Mouse (Mus musculus): ENCODE data around the gene Hpse2. TPM values are rescaled to one million over a fixed set of nuclear protein-coding genes. Genes with fewer than 3 reads are reported as not detected.
A peak's percentile ranks its signal among the peaks of the same experiment; 100 is the strongest.

The Hpse2 gene
- total RNA-seq, 1 experiment: 0.27 TPM

DNA sequence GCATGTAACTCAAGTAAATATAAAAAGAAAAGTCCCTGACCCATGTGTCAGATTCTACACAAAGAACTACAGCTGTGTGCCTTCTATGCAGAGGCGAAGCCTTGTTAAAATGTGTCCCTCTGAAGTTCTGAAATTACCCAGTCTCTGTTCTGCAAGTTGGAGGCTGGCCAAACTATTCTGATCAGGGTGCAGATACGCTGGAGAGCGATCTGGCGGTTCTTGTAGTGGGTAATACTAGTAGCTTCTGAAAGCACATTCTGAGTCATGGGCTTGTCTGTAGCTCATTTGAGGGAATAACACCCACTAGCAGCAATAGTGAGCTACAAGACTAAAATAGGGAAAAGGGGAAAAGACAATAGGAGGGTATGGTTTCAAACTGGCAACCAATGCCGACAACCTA lies 474.5 kb downstream of the Hpse2 start:
- no peak overlapping the region for H3K9ac ChIP-seq (ENCODE audit: insufficient read depth, low read depth, low read length, poor library complexity, severe bottlenecking)
- no peak for DNase-seq (ENCODE audit: low read depth, low spot score)
- no peak for TF ChIP-seq CHD2 (IDR thresholded peaks at IDR 0.05; ENCODE audit: low read depth, low read length)
- no peak for TF ChIP-seq ZC3H11A (IDR thresholded peaks at IDR 0.05; ENCODE audit: borderline replicate concordance, low read depth, low read length)
- TF ChIP-seq MAFK (IDR thresholded peaks at IDR 0.05; ENCODE audit: insufficient read depth, low read depth, low read length): no peak
- no peak for TF ChIP-seq ZNF384 (IDR thresholded peaks at IDR 0.05; ENCODE audit: low read depth, low read length)
- TF ChIP-seq HCFC1 (IDR thresholded peaks at IDR 0.05; ENCODE audit: borderline replicate concordance, insufficient read depth, low read length): no peak
- in situ Hi-C loops (cut with MboI; ENCODE audit: low sequenced_read_pairs in 2 of 2, unreplicated experiment in 2 of 2): no loop called here
- H3K36me3 ChIP-seq (ENCODE audit: control insufficient read depth, insufficient read depth, low read length, poor library complexity, severe bottlenecking): no peaks in the 10 kb centered on the region
- no peaks in the 10 kb centered on the region for H3K9me3 ChIP-seq (ENCODE audit: control insufficient read depth, insufficient read depth, low read depth, low read length)
- H3K4me1 ChIP-seq (ENCODE audit: control insufficient read depth in 2 of 2, insufficient read depth in 2 of 2, low read length in 2 of 2, poor library complexity in 1 of 2): no peaks in the 10 kb centered on the region
- H3K4me3 ChIP-seq (ENCODE audit: insufficient read depth in 1 of 2, low read depth in 1 of 2, low read length in 2 of 2, poor library complexity in 1 of 2, severe bottlenecking in 1 of 2): no peak overlapping the region
- no peak overlapping the region for H3K27ac ChIP-seq (ENCODE audit: insufficient read depth, low read depth, low read length, poor library complexity, severe bottlenecking)

DNA sequence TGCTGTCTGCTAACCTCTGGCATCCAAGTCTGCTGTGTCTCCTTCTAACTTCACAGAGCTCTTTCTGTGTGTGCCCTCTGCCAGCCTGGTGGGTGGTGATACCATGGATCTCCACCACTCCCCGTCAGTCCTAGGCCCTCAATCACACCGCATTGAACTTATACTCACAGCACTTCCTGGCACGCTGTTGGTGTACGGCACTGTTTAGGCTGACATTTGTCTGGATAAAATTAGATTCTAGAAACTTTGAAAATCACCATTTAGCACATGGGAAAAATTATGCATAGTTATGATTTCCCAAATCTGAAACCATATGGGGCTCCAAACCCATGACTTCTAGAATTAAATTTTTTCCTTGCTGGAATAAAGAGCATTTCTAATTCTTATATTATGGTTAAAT lies 478.4 kb downstream of the Hpse2 start:
- in situ Hi-C loops (cut with MboI; ENCODE audit: low sequenced_read_pairs in 2 of 2, unreplicated experiment in 2 of 2): no loop called here
- no peaks in the 10 kb centered on the region for H3K9me3 ChIP-seq (ENCODE audit: control insufficient read depth, insufficient read depth, low read depth, low read length)
- DNase-seq (ENCODE audit: low read depth, low spot score): no peak
- TF ChIP-seq ZNF384 (IDR thresholded peaks at IDR 0.05; ENCODE audit: low read depth, low read length) (no peak), HCFC1 (IDR thresholded peaks at IDR 0.05; ENCODE audit: borderline replicate concordance, insufficient read depth, low read length) (no peak), ZC3H11A (IDR thresholded peaks at IDR 0.05; ENCODE audit: borderline replicate concordance, low read depth, low read length) (no peak)
- no peaks in the 10 kb centered on the region for H3K36me3 ChIP-seq (ENCODE audit: control insufficient read depth, insufficient read depth, low read length, poor library complexity, severe bottlenecking)
- no peak overlapping the region for H3K4me3 ChIP-seq (ENCODE audit: insufficient read depth in 1 of 2, low read depth in 1 of 2, low read length in 2 of 2, poor library complexity in 1 of 2, severe bottlenecking in 1 of 2)
- no peaks in the 10 kb centered on the region; a peak in 1 of 4 replicates for H3K4me1 ChIP-seq (ENCODE audit: control insufficient read depth in 2 of 2, insufficient read depth in 2 of 2, low read length in 2 of 2, poor library complexity in 1 of 2)
- H3K9ac ChIP-seq (ENCODE audit: insufficient read depth, low read depth, low read length, poor library complexity, severe bottlenecking): no peak overlapping the region
- no peak overlapping the region for H3K27ac ChIP-seq (ENCODE audit: insufficient read depth, low read depth, low read length, poor library complexity, severe bottlenecking)

DNA sequence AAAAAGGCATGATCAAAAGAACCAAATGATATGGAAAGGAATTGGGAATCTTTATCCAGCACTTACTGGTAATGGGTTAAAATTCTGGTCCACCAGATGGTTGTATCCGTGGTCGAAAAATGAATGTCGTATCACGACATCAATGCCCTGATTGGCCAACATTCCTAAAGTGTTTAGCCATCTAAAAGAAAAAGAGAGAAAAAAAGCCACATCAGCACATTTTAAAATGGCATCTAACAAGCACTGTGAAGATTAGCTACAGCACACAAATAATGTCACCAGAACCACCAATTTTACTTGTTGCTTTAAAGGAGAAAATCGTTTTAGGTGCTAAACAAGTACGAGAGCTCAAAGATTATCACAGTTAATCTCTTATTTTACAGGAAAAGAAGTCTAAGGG lies 479.6 kb downstream of the Hpse2 start:
- Histone ChIP-seq H3K36me3 (ENCODE audit: control insufficient read depth, insufficient read depth, low read length, poor library complexity, severe bottlenecking) (no peaks in the 10 kb centered on the region), H3K4me1 (ENCODE audit: control insufficient read depth in 2 of 2, insufficient read depth in 2 of 2, low read length in 2 of 2, poor library complexity in 1 of 2) (no peaks in the 10 kb centered on the region; a peak in 1 of 4 replicates), H3K27ac (ENCODE audit: insufficient read depth, low read depth, low read length, poor library complexity, severe bottlenecking) (no peak overlapping the region), H3K9me3 (ENCODE audit: control insufficient read depth, insufficient read depth, low read depth, low read length) (no peaks in the 10 kb centered on the region), H3K4me3 (ENCODE audit: insufficient read depth in 1 of 2, low read depth in 1 of 2, low read length in 2 of 2, poor library complexity in 1 of 2, severe bottlenecking in 1 of 2) (no peak overlapping the region), H3K9ac (ENCODE audit: insufficient read depth, low read depth, low read length, poor library complexity, severe bottlenecking) (no peak overlapping the region)
- in situ Hi-C loops (cut with MboI; ENCODE audit: low sequenced_read_pairs in 2 of 2, unreplicated experiment in 2 of 2): no loop called here
- no peak for DNase-seq (ENCODE audit: low read depth, low spot score)
- TF ChIP-seq MAFK (IDR thresholded peaks at IDR 0.05; ENCODE audit: insufficient read depth, low read depth, low read length) (peak; percentile 72; the same call in 1 of the 2 replicates), HCFC1 (IDR thresholded peaks at IDR 0.05; ENCODE audit: borderline replicate concordance, insufficient read depth, low read length) (no peak), ZC3H11A (IDR thresholded peaks at IDR 0.05; ENCODE audit: borderline replicate concordance, low read depth, low read length) (no peak)

DNA sequence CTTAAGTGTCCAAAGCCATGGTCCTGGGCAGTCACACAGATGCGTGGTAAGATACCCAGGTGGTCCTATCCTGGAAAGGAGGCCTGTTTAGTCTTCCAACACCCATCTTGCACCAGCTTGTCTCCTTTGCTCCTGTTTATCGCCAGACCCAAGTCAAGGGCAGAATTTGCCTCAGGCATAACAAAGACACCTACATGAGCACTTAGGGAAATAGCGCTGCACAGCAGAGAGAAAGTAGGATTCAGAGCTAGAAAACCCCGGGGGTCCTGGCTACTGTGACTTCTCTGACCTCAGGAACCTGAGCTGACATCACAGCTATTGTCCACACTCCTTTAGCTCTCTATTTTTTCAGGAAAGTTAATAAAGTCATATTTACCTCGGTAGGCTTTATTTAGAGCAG lies 481.8 kb downstream of the Hpse2 start:
- TF ChIP-seq MAFK (IDR thresholded peaks at IDR 0.05; ENCODE audit: insufficient read depth, low read depth, low read length) (no peak), ZNF384 (IDR thresholded peaks at IDR 0.05; ENCODE audit: low read depth, low read length) (no peak), ZC3H11A (IDR thresholded peaks at IDR 0.05; ENCODE audit: borderline replicate concordance, low read depth, low read length) (no peak), HCFC1 (IDR thresholded peaks at IDR 0.05; ENCODE audit: borderline replicate concordance, insufficient read depth, low read length) (no peak), CHD2 (IDR thresholded peaks at IDR 0.05; ENCODE audit: low read depth, low read length) (no peak)
- peak; percentile 34 for DNase-seq (ENCODE audit: low read depth, low spot score)
- no peaks in the 10 kb centered on the region for H3K36me3 ChIP-seq (ENCODE audit: control insufficient read depth, insufficient read depth, low read length, poor library complexity, severe bottlenecking)
- H3K27ac ChIP-seq (ENCODE audit: insufficient read depth, low read depth, low read length, poor library complexity, severe bottlenecking): no peak overlapping the region
- no peak overlapping the region for H3K4me3 ChIP-seq (ENCODE audit: insufficient read depth in 1 of 2, low read depth in 1 of 2, low read length in 2 of 2, poor library complexity in 1 of 2, severe bottlenecking in 1 of 2)
- no peaks in the 10 kb centered on the region; a peak in 1 of 4 replicates for H3K4me1 ChIP-seq (ENCODE audit: control insufficient read depth in 2 of 2, insufficient read depth in 2 of 2, low read length in 2 of 2, poor library complexity in 1 of 2)
- H3K9me3 ChIP-seq (ENCODE audit: control insufficient read depth, insufficient read depth, low read depth, low read length): no peaks in the 10 kb centered on the region
- H3K9ac ChIP-seq (ENCODE audit: insufficient read depth, low read depth, low read length, poor library complexity, severe bottlenecking): no peak overlapping the region
- in situ Hi-C loops (cut with MboI; ENCODE audit: low sequenced_read_pairs in 2 of 2, unreplicated experiment in 2 of 2): no loop called here

- TF ChIP-seq MAFK (IDR thresholded peaks at IDR 0.05; ENCODE audit: insufficient read depth, low read depth, low read length) (no peak), CHD2 (IDR thresholded peaks at IDR 0.05; ENCODE audit: low read depth, low read length) (no peak), ZNF384 (IDR thresholded peaks at IDR 0.05; ENCODE audit: low read depth, low read length) (no peak), ZC3H11A (IDR thresholded peaks at IDR 0.05; ENCODE audit: borderline replicate concordance, low read depth, low read length) (no peak), HCFC1 (IDR thresholded peaks at IDR 0.05; ENCODE audit: borderline replicate concordance, insufficient read depth, low read length) (no peak)
- Histone ChIP-seq H3K36me3 (ENCODE audit: control insufficient read depth, insufficient read depth, low read length, poor library complexity, severe bottlenecking) (no peaks in the 10 kb centered on the region), H3K9ac (ENCODE audit: insufficient read depth, low read depth, low read length, poor library complexity, severe bottlenecking) (no peak overlapping the region), H3K9me3 (ENCODE audit: control insufficient read depth, insufficient read depth, low read depth, low read length) (no peaks in the 10 kb centered on the region), H3K27ac (ENCODE audit: insufficient read depth, low read depth, low read length, poor library complexity, severe bottlenecking) (no peak overlapping the region), H3K4me3 (ENCODE audit: insufficient read depth in 1 of 2, low read depth in 1 of 2, low read length in 2 of 2, poor library complexity in 1 of 2, severe bottlenecking in 1 of 2) (no peak overlapping the region), H3K4me1 (ENCODE audit: control insufficient read depth in 2 of 2, insufficient read depth in 2 of 2, low read length in 2 of 2, poor library complexity in 1 of 2) (no peaks in the 10 kb centered on the region; a peak in 1 of 4 replicates)
- no peak for DNase-seq (ENCODE audit: low read depth, low spot score)
- in situ Hi-C loops (cut with MboI; ENCODE audit: low sequenced_read_pairs in 2 of 2, unreplicated experiment in 2 of 2): no loop called here
Measured at GRCm38 (mm10) chr19:42904726-42905125, 483.4 kb downstream of the Hpse2 start.
